Mouse (Mus musculus) fibroblast of lung, adult 2 months (primary cell): ENCODE data around the gene R3hdm2.

Experiments used
- DNase-seq: peaks from one replicate; pipeline ENCODE4 v3.0.0-alpha.2; 2011; ENCODE audit warnings: low read depth

R3hdm2 gene

DNA sequence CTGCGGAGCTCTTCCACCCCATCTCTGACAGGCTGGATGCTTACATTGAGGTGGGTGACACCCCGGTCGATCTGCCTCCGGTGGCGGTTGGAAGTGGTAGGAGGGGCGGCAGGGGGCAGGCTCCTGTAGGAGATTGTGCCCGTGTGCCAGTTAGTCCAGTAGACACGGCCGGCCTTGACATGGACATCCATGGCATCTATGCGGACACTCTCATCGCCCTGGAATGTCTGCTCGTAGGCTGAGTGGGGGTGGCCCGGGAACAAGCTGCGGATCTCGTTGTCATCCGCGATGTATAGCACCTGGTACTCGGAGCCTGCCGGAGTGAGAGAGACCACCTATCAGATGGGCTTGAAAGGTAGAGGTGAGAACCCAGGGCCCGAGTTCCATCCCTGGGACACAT lies 164.2 kb downstream of the R3hdm2 start:
- no peak for DNase-seq

DNA sequence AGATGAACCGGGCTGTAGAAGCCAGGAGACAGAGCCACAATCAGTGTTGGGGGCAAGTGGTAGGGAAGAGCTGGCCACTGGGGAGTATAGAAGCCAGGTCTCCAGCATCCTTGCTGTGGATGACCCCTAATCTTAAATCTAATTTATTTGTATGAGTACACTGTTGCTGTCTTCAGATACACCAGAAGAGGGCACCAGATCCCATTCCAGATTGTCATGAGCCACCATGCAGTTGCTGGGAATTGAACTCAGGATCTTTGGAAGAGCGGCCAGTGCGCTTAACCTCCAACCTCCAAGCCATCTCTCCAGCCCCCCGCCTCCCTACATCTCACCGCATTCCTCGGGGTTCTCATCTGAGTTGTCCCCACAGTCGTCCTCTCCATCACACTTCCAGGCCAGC lies 166.4 kb downstream of the R3hdm2 start:
- DNase-seq = no peak

DNA sequence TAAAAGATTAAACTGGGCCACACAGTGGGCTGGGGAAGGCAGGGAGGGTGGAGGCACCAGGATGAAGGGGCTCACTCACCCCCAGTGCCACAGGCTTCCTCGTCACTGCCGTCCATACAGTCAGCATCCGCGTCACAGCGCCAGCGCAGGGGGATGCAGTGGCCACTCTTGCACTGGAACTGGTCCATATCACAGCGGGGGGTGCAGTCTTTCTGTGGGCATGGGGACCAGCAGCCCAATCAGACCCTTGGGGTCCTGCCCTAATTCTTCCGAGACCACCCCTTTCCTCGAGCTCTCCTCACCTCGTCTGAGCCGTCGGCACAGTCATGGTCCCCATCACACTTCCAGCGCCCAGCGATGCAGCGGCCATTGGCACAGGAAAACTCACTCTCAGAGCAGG lies 168.1 kb downstream of the R3hdm2 start:
- DNase-seq = no peak
